Mouse (Mus musculus): Measurements from ENCODE around the gene Nkain2. TPM values are rescaled to one million over a fixed set of nuclear protein-coding genes. Genes with fewer than 3 reads are reported as not detected.

Gene Nkain2
- polyA plus RNA-seq, 1 experiment, result not detected

DNA sequence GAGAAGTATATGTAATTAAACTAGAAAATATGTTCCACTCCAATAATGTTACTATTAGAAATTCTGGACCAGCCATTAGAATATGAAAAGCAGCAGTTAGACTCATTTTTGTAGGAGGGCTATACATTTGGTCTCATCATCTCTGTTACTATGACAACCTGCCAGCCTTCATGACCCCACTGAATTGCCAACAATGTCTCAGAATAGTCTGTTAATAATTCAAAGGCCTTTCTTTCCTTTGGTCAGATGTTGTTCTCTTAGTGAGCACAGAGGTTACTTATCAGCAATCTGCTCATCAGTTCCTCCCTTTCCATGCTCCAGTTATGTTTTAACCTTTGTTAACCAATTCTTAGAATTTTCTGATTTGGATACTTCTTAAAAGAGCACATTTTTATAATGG is 251.1 kb downstream of the Nkain2 start:
- no peak for TF ChIP-seq GATA1 (IDR thresholded peaks at IDR 0.05; ENCODE audit: low read length)

DNA sequence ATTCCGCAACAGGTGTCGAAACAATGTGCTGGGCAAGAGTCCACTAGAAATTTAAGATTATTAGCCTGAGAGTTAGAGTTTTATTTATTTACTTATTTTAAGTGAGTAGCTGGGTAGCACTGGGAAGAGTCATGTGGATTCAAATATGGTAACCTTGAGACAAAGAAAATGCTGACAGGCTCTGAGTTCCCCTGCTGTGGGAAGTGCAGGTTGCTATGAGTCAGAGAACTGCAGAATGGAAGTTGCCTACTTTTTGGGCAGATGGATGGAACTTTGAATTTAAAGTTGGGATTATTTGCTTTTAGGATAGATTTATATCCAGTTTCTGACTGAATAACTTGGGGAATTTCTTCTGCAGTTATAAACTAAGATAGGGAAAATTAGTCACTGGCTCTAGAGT is 259.2 kb downstream of the Nkain2 start:
- no peak for TF ChIP-seq GATA1 (IDR thresholded peaks at IDR 0.05; ENCODE audit: low read length)

DNA sequence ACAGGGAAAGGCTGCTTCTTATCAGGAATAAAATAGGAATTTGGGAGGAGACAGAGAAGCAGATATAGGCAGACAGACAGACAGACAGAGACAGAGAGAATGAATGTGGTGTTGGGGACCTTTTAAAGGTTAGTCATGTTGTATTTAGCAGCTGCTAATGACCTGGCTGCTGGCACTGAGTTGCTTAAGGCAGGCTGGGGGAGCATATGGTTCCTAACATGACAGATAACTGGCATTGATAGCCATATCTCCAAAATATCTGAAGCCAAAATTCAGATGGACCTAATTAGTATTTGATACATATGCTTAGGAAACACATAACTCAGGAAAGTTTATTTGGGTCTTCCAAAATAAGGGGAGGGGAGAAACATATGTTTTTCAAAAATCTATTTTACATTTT is 285.8 kb downstream of the Nkain2 start:
- no peak for TF ChIP-seq GATA1 (IDR thresholded peaks at IDR 0.05; ENCODE audit: low read length)

DNA sequence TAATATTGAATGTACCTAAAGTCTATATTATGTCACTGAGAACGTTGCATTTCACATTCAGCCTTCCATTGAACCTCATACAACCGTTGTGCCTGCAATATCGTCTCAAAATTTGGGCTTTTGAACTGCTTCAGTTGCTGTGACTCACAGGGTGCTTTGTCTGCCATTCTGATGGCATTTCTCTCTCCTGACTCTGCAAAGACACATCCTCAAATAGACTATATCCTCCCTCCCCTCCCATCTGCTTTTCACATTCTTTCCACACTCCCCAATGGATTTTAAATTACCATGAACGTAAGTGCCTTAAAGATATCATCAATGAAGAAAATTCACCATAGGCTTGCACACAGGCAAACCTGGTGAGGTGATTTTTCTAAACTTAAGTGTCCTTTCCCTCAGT is 287.5 kb downstream of the Nkain2 start:
- TF ChIP-seq GATA1 (IDR thresholded peaks at IDR 0.05; ENCODE audit: low read length), result no peak

DNA sequence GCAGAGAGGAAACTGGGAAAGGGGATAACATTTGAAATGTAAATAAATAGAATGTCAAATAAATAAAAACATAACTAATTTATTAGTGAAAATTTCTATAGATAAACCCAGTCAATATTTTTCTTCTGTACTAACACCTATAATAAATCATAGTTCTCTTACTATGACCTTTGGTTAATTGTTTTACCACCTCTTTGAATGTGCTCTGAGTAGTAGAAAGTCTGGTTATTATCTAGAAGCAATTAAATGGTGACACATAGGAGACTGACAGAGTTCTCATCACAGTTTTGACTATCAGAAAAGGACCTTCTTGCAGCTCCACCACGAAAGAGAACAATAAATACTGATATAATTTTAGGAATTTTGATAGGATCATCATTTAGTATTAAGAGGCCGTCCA is 295.3 kb downstream of the Nkain2 start:
- no peak for TF ChIP-seq GATA1 (IDR thresholded peaks at IDR 0.05; ENCODE audit: low read length)

DNA sequence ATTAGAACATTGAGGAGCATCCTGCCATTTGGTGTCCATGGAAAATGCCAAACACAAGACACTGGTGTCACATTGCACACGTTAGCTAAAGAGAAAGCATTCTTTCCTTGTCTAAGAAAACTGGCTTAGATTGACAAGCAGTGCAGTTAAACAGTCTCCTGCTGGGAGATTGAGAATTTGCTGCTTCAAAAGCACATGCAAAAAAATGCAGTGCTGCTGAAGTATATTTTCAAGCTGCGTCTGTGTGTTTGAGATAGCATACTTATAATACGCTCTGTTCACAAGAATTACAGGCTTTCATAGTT is 313.0 kb downstream of the Nkain2 start:
- no peak for TF ChIP-seq GATA1 (IDR thresholded peaks at IDR 0.05; ENCODE audit: low read length)

DNA sequence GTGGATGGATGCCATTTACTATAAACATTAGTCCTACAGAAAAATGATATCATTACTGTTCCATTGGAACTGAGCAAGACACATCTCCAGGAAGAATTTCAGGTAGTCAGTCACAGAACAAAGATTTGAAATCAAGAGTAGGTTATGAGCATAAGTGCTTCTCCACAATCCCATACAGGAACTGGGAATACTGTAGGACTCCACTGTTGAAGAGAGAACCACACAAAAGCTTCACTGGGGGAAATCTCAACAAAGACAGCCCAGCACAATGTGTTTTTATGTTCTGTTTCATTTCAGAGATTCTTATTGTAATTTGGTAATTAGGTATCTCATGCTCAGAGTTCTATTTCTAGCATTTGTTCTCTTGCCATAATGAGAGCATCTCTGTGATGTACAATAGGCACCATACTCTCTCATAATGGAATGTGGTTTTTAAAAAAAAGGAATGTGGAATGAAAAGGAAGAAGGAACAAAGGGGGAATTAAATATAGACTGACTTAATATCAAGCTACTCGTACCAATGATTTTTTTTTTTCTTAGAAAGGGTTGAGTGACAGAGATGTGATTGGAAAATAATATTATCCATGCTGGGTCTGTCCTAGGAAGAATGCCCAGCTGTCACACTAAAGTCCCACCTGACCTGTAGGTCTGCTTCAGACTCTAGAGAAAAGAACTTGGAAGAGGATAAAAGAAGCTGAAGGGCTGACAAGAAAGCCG is 313.5 kb downstream of the Nkain2 start:
- no peak for TF ChIP-seq GATA1 (IDR thresholded peaks at IDR 0.05; ENCODE audit: low read length)

DNA sequence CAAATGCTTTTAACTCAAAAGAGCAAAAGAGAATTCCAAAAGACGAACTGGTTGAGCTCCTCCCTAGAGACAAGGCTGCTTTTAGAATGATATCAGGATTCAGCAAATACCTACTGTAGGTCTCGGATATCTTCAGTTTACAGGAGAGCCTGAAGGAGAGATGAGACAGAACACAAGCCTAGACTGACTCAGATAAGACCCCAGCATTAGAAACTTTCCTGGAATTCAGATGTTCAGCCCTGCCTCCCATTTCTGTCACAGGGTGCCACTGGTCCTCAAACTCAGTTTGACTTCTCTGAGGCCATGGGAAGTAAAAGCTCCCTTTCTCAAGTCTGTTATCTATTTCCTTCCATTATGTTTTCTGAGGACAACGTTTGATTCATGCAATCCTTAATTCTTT is 332.6 kb downstream of the Nkain2 start:
- no peak for TF ChIP-seq GATA1 (IDR thresholded peaks at IDR 0.05; ENCODE audit: low read length)

DNA sequence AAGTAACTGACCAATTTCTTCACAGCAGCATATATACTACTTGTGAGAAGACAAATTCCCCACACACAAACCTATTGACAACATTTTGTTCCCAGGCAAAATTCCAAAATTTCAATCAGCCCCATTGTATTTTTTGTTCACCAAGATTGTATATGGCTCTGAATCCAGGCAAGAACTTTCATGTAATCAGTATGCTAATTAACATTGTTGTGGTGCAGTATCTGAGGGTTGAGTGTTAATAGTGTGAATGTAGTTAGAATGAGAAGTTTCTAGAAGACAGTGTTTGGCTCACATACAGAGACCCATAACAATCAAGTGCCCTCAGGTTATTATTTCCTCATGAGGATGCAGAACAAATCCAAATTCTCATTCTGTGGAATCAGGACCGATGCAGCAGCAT is 354.2 kb downstream of the Nkain2 start:
- no peak for TF ChIP-seq GATA1 (IDR thresholded peaks at IDR 0.05; ENCODE audit: low read length)

DNA sequence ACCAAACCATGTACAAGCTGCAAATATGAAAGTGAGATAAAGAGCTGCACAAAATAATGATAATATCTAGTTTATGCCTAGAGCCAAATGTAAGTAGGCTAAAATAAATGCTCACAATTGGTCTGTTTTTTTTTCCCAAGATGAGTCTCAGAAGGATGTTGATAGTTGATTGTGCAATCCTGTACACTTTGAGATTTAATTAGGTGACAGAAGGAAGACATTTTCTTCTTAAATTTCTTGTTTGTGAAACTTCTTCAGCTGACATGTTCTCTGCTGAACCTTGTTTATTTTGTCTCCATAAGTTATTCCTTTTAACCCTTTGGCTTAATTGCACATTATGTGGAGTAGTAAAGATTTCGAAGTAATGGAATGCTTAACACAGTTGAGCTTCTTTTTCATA is 379.4 kb downstream of the Nkain2 start:
- TF ChIP-seq GATA1 (IDR thresholded peaks at IDR 0.05; ENCODE audit: low read length), result no peak

DNA sequence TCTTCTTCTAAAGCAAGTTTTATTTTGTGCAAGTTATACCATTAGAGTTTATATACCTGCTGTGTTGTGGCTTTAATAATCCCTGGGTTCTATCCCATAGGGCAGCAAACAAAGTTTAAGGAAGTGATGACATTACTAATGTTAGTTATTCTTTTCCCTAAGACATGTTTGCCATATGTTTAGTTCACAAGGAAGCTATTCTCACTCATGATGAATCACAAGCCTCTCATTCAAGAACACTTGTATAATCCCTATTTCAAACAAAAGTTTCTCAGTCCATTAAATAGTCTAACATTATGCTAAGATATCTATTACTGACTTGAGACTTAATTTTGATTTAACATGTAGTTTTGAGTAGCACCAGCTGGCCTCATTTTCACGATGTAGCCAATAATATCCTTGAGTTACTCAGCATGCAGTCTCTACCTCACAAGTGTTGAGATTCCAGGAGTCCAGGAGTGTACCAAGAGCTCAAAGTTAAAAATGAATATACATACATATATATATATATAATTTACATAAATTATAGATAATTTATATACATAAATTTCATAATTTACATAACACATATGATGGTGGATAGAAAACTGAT is 395.6 kb downstream of the Nkain2 start:
- TF ChIP-seq GATA1 (IDR thresholded peaks at IDR 0.05; ENCODE audit: low read length), result no peak

DNA sequence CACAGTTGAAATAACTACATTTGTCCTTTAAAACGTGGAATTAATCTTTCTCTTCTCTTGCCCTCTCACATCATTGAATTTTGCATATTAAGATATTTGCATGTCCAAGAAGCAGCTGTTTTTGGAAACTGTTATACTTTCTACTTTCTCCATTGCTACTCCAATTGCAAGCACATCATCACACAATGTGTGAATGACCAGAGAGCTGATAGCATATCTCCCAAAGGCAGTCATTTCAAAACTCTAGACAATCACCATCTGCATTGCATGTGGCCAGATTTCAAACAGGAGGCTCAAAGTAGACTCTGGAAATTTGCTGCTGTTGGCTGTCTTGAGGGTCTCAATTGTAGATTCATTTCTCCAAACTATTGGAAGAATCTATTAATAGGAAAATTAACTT is 396.7 kb downstream of the Nkain2 start:
- TF ChIP-seq GATA1 (IDR thresholded peaks at IDR 0.05; ENCODE audit: low read length), result no peak

DNA sequence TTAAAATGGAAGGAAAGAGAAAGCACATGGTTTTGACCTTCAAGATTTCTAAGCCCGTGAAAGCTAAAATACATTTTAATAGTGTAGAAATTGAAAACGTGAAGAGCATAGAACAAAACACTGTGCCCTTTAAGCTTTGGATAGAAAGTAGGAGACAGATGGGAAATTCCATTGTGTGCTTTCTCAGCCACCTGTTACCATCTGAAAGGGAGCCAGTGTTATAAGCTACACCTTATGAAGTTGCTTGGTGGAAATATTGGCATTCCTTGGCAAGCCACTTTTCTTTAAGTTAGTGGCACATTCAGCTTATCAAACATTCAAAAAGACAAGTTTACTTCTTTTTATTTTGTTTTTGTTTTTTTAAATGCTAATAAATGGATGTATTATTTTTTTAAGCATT is 427.5 kb downstream of the Nkain2 start:
- no peak for TF ChIP-seq GATA1 (IDR thresholded peaks at IDR 0.05; ENCODE audit: low read length)

DNA sequence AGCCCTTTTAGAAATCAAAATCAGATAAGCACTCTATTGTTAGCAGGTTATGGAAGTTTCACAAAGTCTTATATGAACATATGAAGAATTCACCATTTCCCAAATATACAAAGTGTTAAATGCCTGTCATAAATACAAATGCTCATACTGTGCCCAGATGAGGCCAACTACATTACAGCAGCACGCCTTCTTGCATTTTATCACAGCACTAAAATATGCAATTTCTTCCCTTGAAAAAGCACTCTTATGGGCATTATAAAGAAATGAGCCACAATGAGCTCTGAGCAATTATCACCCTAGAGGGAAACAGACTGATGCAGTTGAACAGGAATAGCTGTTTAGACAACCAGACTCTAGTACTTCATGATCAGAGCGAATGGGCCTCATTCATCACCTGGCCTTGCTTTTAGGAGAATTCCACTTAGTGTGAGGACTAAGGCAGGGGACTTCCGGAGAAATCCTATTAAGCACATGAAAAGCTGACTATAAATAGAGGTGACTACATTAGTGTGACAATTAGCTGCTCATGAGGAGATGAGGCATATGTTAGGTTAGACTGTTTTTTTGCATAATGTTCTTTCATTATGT is 450.2 kb downstream of the Nkain2 start:
- TF ChIP-seq GATA1 (IDR thresholded peaks at IDR 0.05; ENCODE audit: low read length), result no peak

DNA sequence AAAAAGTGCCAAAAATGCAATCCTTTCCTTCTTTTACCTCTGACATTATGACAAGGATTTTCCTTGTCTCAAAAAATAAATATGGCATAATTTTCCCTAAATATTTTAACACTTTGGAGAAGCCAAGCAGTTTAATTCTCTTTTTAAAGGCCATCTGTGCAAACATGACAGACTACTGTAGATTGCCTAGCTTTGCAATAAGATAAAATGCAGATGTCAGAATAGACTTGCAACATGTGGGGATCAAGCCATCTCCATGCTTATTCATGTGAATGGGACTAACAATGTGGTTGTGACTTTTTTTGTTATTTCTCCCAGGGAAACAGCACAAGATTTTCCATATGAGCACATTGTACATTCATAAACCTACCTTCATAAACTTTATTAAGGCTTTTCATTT is 476.0 kb downstream of the Nkain2 start:
- no peak for TF ChIP-seq GATA1 (IDR thresholded peaks at IDR 0.05; ENCODE audit: low read length)

DNA sequence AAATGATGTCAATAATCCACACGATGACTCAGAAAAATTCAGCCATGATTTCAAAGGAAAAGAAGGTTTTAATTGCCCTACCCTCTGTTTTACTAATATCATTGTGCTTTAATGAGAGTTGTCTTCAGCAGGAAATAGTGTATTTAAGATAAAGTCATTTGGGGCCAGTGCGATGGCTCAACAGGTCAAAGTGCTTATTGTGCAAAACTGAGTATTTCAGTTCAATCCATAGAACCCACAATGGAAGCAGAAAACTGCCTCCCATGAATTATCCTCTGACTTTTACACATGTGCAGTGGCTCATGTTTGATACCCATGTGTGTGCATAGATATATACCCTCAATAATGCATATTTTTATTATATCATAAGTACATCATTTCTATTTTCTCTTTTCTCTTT is 478.9 kb downstream of the Nkain2 start:
- TF ChIP-seq GATA1 (IDR thresholded peaks at IDR 0.05; ENCODE audit: low read length), result no peak

DNA sequence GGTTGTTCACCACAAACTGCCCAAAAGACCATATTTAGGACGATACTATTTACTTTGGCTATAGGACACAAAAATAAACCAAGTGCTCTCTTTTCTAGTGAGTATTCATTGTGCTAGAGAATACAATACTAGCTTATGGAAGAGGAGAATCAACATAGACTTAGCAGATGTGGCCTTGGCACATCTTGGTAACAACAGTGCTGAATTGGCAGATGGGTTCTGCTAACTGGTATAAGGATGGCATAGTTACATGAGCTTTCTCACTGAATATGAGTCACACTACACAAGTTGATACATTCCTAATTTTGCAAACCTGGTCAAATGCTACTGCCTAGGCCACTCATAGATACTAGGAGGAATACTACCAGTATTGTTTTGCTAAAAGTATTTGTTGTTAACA is 489.3 kb downstream of the Nkain2 start:
- TF ChIP-seq GATA1 (IDR thresholded peaks at IDR 0.05; ENCODE audit: low read length), result no peak

Measured in G1E-ER4 (cell line).